Mouse (Mus musculus) lung, postnatal 0 days (tissue): ENCODE results near the gene Gpr84.
A peak's percentile ranks its signal among the peaks of the same experiment; 100 is the strongest.

Experiments
- CTCF ChIP-seq: IDR thresholded peaks from 2 replicates; pipeline ENCODE4 v1.5.1; 2016; ENCODE audit warnings: antibody characterized with exemption, mild to moderate bottlenecking
- EP300 ChIP-seq: IDR thresholded peaks from 2 replicates; pipeline ENCODE4 v1.6.1; 2016; ENCODE audit warnings: antibody characterized with exemption, mild to moderate bottlenecking, control low read depth

- TF ChIP-seq EP300 (no peak), CTCF (peak; percentile 71)
These were observed 10.7 kb upstream of the Gpr84 start for GRCm38 (mm10) chr15:103321076-103321475.
